Mouse (Mus musculus): ENCODE results near the gene Pi4k2a. TPM values are rescaled to one million over a fixed set of nuclear protein-coding genes. Genes with fewer than 3 reads are reported as not detected.

The Pi4k2a gene
- polyA plus RNA-seq, 2 experiments: 29.9 to 34.4 TPM

DNA sequence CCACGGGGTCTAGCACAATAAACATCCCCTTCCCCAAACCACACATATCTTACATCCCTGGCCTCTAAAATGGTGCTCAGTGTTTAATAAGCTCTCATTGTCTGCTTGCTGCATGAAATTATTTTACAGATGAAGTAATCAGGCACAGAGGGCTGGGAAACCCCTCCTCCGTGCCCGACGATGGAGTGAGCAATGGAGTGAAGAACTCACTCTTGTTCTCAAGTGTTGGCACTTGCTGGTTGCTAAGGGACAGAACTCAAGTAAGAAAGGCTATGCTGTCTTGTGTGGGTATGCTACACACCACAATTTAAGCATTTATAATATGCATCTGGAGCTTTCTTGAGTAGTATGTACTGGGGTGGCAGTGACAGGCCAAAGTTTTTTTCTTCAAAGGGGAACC is 54.9 kb downstream of the Pi4k2a start:
- H3K27me3 ChIP-seq (ENCODE audit: control insufficient read depth, insufficient read depth, low read length): no peaks in the 10 kb centered on the region
- H3K4me3 ChIP-seq (replicated peaks; ENCODE audit: low read length): no peak overlapping the region
- DNase-seq (ENCODE audit: low spot score) (no peak), ATAC-seq (ENCODE audit: low FRiP score, low read depth) (no peak)
- 67% methylated on average over 4 of the region's 4 CpGs for WGBS
- TF ChIP-seq POLR2A (IDR thresholded peaks at IDR 0.05; ENCODE audit: borderline replicate concordance, extremely low read depth, insufficient read depth, insufficient read length): no peak
- no peaks in the 10 kb centered on the region for H3K9me3 ChIP-seq (ENCODE audit: control insufficient read depth, low read length)
- H3K4me2 ChIP-seq (replicated peaks; ENCODE audit: low read depth, low read length, severe bottlenecking): no peak overlapping the region
- no peak overlapping the region for H3K9ac ChIP-seq (ENCODE audit: low read depth, low read length, severe bottlenecking)
- no peak overlapping the region for H3K27ac ChIP-seq (replicated peaks; ENCODE audit: low read depth, low read length)
- H3K4me1 ChIP-seq (ENCODE audit: control insufficient read depth, insufficient read depth, low read length): peaks cover 24% of the 10 kb centered on the region
- no peaks in the 10 kb centered on the region for H3K36me3 ChIP-seq (ENCODE audit: control insufficient read depth, insufficient read depth, low read length)

DNA sequence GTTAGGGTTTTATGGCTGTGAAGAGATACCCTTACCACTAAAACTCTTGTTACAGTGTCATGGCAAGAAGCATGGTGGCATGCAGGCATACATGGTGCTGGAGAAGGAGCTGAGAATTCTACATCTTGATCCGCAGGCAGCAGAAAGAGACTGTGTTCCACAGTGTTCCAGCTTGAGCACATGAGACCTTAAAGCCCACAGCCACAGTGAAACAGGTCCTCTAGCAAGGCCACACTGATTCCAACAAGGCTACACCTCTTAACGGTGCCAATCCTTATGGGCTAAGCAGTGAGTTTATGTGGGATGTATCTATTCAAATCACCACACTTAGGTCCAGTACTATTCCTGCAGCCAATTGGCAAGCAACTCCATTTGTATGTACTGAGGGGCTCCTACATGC is 55.5 kb downstream of the Pi4k2a start:
- H3K9ac ChIP-seq (ENCODE audit: low read depth, low read length, severe bottlenecking): no peak overlapping the region
- H3K27ac ChIP-seq (replicated peaks; ENCODE audit: low read depth, low read length): no peak overlapping the region
- TF ChIP-seq POLR2A (IDR thresholded peaks at IDR 0.05; ENCODE audit: borderline replicate concordance, extremely low read depth, insufficient read depth, insufficient read length): no peak
- no peak overlapping the region for H3K4me3 ChIP-seq (replicated peaks; ENCODE audit: low read length)
- H3K36me3 ChIP-seq (ENCODE audit: control insufficient read depth, insufficient read depth, low read length): peaks cover 2% of the 10 kb centered on the region; the same call in 1 of the 2 replicates
- ATAC-seq (ENCODE audit: low FRiP score, low read depth) (no peak), DNase-seq (ENCODE audit: low spot score) (no peak)
- WGBS: 89% methylated on average over 2 of the region's 2 CpGs
- no peaks in the 10 kb centered on the region for H3K27me3 ChIP-seq (ENCODE audit: control insufficient read depth, insufficient read depth, low read length)
- no peaks in the 10 kb centered on the region for H3K9me3 ChIP-seq (ENCODE audit: control insufficient read depth, low read length)
- H3K4me1 ChIP-seq (ENCODE audit: control insufficient read depth, insufficient read depth, low read length): peaks cover 29% of the 10 kb centered on the region
- no peak overlapping the region for H3K4me2 ChIP-seq (replicated peaks; ENCODE audit: low read depth, low read length, severe bottlenecking)

DNA sequence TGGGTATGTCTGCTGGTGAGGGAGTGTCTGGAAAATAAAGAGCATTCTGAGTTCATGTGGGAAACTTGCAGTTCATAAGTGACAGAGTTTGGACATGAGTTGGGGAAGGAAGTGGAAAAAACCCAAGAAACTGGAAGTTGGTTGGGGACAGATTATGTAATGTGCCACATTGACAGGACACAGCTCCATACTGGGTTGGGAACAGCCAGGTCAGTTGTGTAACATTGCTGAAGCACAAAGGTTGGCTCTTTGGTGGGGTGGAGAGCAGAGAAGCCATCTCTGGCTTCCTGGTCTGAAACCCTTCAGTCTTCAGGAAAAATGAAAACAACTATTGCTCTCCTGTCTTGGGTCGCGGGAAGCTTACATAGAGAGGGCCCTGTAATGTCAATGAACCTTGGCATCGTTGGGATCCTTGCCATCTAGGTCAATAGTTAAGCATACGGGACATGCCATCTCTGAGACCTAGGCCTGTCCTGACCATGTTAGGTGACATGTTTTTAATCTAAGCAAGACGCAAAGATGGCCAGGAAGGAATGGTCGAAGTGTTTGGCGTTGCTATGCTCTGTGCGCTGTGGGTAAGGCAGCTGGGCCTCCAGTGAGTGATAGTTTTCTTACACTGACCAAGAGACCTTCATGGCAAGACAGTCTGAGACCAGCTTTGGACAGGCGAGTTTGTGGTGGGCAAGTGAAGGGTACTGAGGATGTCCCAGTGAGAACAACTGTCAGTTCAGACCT is 56.2 kb downstream of the Pi4k2a start:
- peaks cover 9% of the 10 kb centered on the region for H3K36me3 ChIP-seq (ENCODE audit: control insufficient read depth, insufficient read depth, low read length)
- WGBS: 87% methylated on average over 9 of the region's 9 CpGs
- H3K9ac ChIP-seq (ENCODE audit: low read depth, low read length, severe bottlenecking): peak overlapping the region; percentile 89
- no peaks in the 10 kb centered on the region for H3K27me3 ChIP-seq (ENCODE audit: control insufficient read depth, insufficient read depth, low read length)
- peak overlapping the region; percentile 83 for H3K4me3 ChIP-seq (replicated peaks; ENCODE audit: low read length)
- no peaks in the 10 kb centered on the region for H3K9me3 ChIP-seq (ENCODE audit: control insufficient read depth, low read length)
- H3K4me1 ChIP-seq (ENCODE audit: control insufficient read depth, insufficient read depth, low read length): peaks cover 29% of the 10 kb centered on the region
- no peak for ATAC-seq (ENCODE audit: low FRiP score, low read depth)
- DNase-seq (ENCODE audit: low spot score): no peak
- TF ChIP-seq POLR2A (IDR thresholded peaks at IDR 0.05; ENCODE audit: borderline replicate concordance, extremely low read depth, insufficient read depth, insufficient read length): no peak
- H3K4me2 ChIP-seq (replicated peaks; ENCODE audit: low read depth, low read length, severe bottlenecking): peak overlapping the region; percentile 79
- peak overlapping the region; percentile 94 for H3K27ac ChIP-seq (replicated peaks; ENCODE audit: low read depth, low read length)

- Histone ChIP-seq H3K27me3 (ENCODE audit: control insufficient read depth, insufficient read depth, low read length) (no peaks in the 10 kb centered on the region), H3K9me3 (ENCODE audit: control insufficient read depth, low read length) (no peaks in the 10 kb centered on the region), H3K36me3 (ENCODE audit: control insufficient read depth, insufficient read depth, low read length) (peaks cover 11% of the 10 kb centered on the region), H3K27ac (replicated peaks; ENCODE audit: low read depth, low read length) (peak within 1 kb of the TSS; percentile 94), H3K4me1 (ENCODE audit: control insufficient read depth, insufficient read depth, low read length) (peaks cover 29% of the 10 kb centered on the region), H3K4me2 (replicated peaks; ENCODE audit: low read depth, low read length, severe bottlenecking) (peak within 1 kb of the TSS; percentile 79), H3K9ac (ENCODE audit: low read depth, low read length, severe bottlenecking) (peak within 1 kb of the TSS; percentile 89), H3K4me3 (replicated peaks; ENCODE audit: low read length) (peak within 1 kb of the TSS; percentile 83)
- under 1% methylated on average over 46 of the region's 57 CpGs for WGBS
- ATAC-seq (ENCODE audit: low FRiP score, low read depth) (peak; percentile 84), DNase-seq (ENCODE audit: low spot score) (peak; percentile 87)
- peak; percentile 53; the same call in 1 of the 2 replicates for TF ChIP-seq POLR2A (IDR thresholded peaks at IDR 0.05; ENCODE audit: borderline replicate concordance, extremely low read depth, insufficient read depth, insufficient read length)
These were observed 57.0 kb downstream of the Pi4k2a start, which contains the start of gene Marveld1 for GRCm38 (mm10) chr19:42147170-42147768. Gene Marveld1 (plus strand): TSS chr19:42147400.

- TF ChIP-seq POLR2A (IDR thresholded peaks at IDR 0.05; ENCODE audit: borderline replicate concordance, extremely low read depth, insufficient read depth, insufficient read length): no peak
- H3K27me3 ChIP-seq (ENCODE audit: control insufficient read depth, insufficient read depth, low read length): no peaks in the 10 kb centered on the region
- under 1% methylated on average over 52 of the region's 63 CpGs for WGBS
- H3K27ac ChIP-seq (replicated peaks; ENCODE audit: low read depth, low read length): peak overlapping the region; percentile 94
- H3K4me1 ChIP-seq (ENCODE audit: control insufficient read depth, insufficient read depth, low read length): peaks cover 29% of the 10 kb centered on the region
- no peaks in the 10 kb centered on the region for H3K9me3 ChIP-seq (ENCODE audit: control insufficient read depth, low read length)
- H3K4me2 ChIP-seq (replicated peaks; ENCODE audit: low read depth, low read length, severe bottlenecking): peak overlapping the region; percentile 79
- H3K9ac ChIP-seq (ENCODE audit: low read depth, low read length, severe bottlenecking): peak overlapping the region; percentile 89
- DNase-seq (ENCODE audit: low spot score) (no peak), ATAC-seq (ENCODE audit: low FRiP score, low read depth) (peak; percentile 12)
- peak overlapping the region; percentile 83 for H3K4me3 ChIP-seq (replicated peaks; ENCODE audit: low read length)
- peaks cover 13% of the 10 kb centered on the region for H3K36me3 ChIP-seq (ENCODE audit: control insufficient read depth, insufficient read depth, low read length)
These were observed 57.7 kb downstream of the Pi4k2a start for GRCm38 (mm10) chr19:42147769-42148568.
